Mouse (Mus musculus) embryo, embryonic 10 days (tissue): Measurements from ENCODE around the gene Zfp266.
"Not testable (repeated sequence)": the region's sequence is repeated elsewhere in the genome, so short reads cannot be mapped to it uniquely, and the experiment has no call there.

Source experiments
- DNase-seq: peaks from one replicate; pipeline ENCODE4 v3.0.0-alpha.2; 2015; ENCODE audit warnings: low spot score

Zfp266 gene

DNA sequence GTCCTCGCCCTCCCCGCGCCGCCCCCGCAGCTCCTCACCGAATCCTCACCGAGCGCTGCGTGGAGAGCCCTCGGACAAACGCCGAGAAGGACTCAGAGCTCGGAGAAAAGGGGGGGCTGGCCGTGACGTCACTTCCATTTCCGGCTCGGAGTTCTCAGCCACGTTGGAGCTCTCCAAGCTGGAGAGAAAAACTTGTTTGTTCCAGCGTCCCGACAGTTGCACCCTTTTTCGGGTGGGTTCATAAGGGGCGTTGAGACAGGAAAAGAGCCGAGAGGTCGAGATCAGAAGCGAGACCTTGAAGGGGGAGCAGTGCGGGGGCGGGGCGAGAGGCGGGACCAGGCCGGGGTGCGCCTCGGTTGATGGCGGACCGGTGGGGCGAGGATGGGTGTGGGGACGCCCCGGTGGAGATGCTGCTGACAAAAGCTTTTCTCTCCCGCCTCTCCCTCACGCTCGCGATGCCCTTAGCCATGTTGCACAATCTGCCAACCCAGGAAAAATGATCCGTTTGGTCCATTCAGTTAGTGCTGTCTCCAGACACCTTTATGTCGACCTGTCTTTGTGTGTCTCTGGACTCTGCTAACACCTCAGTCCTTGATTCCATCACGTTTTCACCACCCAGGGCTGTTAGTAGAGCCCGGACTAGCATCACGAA is at the start of gene Zfp266:
TSS of gene Zfp266 (minus strand) at position 112 of the 652 bp plus-strand sequence.
- DNase-seq: peak; percentile 92

DNA sequence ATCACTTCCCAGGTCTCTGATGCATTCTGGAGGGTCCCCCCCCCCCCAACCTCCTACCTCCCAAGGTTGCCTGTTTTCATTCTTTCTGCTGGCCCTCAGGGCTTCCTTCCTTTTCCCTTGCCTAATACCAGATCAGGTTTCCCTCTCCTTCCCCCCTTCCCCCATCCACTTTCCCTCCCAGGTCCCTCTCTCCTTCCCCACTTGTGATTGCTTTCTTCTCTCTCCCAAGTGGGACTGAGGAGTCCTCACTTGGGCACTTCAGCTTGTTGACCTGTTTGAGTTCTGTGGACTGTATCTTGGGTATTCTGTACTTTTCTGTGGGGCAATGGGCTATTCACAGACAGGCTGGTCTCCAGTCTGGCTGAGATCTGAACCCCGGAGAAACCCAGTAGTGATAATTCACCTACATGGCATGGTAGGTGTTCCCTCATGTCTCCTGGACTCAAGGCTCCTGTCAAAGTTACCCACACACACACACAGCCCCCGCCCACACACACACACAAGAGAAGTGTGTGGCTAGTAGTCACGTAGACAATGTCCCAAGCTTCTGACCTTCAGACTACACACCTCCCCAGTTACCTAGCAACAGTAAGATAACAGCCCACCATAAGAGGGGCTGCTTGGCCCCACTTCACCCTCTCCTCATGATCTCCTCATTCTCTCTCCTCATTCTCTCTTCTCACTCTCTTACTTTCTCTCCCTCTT is 44.3 kb upstream of the Zfp266 start:
- not testable (repeated sequence) for DNase-seq

DNA sequence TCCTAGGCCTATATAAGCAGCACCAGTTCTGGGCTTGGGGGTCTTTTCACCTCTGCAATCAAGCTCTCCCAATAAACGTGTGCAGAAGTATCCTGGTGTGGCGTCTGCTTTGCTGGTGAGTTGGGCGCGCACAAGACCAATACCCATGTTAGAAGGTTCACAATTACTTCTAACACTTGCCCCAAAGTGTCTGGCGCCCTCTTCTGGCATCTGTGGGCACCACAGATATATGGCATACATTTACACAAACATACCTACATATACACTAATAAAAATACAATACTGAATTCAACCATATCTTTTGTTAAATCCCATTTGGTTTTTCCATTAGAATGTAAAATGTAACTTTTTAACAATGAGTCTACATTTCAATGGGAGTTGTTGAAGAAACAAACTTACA is 41.0 kb upstream of the Zfp266 start:
- DNase-seq: no peak

DNA sequence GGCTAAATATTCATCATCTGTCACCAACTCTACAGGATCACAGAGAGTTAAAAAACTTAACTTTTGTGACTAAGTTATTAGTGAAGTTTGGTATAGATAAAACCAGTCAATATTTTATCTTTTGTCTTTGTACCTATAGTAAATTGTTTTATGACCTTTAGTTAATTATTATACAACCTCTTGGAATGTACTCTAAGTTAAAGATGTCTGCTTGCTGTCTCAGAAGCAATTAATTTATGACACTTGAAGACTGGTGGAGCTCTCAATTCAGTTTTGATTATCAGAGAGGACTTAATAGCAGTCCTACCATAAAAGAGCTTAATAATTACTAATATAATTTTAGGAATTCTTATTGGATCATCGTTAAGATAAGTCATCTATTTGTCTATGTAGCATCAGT is 31.5 kb upstream of the Zfp266 start:
- DNase-seq: no peak

DNA sequence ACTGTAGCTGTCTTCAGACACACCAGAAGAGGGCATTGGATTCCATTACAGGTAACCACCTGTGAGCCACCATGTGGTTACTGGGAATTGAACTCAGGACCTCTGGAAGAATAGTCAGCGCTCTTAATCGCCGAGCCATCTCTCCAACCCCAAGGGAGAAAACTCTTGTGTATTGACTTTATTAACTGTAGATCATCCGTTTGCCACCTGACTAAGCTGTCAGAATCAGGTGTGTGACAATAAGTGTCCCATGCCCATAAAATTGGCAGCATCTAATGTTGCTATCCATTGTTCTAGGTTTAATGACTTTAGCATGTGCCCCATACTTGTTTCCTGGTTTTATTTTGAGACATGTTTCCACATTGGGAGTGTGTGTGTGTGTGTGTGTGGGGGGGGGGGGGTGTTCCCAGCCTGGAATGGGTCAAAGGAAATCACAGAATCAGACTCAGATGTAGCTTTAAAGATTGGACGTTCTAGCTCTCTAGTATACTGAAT is 30.6 kb upstream of the Zfp266 start:
- DNase-seq: no peak

DNA sequence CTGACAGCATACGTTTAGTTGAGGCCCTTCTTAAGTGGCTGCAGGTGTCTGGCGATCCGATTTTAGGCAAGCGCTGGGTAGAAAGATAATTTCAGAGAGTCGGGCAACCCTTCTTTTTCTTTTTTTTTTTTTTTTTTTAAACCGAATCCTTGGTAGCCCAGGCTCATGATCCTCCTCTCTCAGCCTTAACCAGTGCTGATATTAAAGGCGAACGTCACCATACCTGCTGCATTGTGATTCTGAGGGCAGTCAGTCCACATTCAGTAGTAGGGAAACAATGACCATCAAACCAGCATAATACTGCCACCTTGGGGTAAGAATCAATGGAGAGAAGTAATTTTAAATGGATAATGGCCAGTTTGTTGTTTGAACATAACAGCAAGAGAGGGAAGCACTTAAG is 23.9 kb upstream of the Zfp266 start:
- peak; percentile 74 for DNase-seq

DNA sequence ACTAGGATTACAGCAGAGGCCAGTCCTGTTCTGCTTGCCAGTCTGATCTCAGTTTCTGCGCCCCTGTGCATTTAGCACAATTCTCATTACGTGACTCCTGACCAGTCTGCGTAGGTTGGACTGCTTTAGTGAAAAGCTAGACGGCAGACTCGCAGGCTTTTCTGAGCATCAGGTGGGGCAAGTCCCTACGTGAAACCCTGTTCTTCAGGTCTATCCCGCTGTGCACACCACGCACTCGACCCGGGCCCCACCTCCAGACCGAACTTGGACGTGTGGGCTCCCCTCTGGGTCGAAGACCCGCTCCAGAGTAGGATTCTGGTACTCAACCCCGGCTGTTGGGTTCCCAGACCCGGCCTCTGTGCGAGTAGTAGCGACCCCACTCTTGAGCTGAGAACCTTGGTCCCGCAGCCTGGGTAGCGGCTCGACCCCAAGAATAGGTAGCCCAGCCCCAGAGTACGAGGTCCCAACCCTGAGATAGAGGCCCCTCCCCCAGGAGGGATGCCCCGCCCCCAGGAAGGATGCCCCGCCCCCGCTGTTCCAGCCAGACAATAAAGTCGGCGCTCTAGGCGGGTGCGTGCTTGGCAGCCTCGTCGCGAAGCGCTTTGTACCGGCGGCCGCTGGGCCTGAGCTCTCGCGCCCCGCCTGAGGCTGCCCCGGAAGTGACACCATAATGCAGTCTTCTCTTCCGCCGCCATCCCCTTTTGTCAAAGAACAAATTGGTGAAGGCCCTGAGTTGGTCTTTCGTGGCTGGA is 23.0 kb upstream of the Zfp266 start:
- DNase-seq: peak; percentile 92

DNA sequence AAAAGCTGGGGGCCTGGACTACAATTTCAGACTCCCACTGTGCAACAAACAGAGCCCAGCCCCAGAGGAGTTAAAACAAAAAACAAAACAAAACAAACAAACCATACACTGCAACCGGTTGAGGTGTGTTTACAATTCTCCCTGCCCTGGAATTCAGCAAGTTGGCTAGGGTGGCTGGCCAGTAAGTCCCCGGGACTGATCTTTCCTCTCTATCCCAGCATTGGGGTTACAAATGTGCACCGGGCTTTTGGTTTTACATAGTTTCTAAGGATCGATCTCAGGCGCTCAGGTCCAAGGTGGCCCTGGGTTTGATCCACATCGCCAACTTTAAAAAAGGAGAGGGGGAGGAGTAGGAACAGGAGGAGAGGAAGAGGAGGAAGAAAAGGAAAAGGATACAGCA is 22.3 kb upstream of the Zfp266 start:
- no peak for DNase-seq

DNA sequence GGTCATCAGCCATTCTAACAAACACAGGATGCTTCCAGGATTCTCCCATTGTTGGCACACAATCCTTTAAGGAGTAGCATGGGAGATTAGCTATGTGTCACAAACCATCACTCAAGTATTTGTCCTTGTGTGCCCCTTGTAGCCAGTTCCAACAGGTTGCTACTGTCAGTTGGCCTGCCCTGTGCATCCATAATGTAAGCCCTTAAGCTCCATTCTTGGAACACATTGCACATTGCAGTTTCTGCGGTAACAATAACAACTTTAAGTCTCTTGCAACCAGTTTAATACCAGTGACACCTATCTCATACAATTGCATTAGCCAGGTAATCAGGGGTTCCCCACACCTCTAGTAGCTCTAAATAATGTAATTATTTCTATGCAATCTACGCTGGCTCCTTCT is 15.4 kb upstream of the Zfp266 start:
- DNase-seq: no peak

DNA sequence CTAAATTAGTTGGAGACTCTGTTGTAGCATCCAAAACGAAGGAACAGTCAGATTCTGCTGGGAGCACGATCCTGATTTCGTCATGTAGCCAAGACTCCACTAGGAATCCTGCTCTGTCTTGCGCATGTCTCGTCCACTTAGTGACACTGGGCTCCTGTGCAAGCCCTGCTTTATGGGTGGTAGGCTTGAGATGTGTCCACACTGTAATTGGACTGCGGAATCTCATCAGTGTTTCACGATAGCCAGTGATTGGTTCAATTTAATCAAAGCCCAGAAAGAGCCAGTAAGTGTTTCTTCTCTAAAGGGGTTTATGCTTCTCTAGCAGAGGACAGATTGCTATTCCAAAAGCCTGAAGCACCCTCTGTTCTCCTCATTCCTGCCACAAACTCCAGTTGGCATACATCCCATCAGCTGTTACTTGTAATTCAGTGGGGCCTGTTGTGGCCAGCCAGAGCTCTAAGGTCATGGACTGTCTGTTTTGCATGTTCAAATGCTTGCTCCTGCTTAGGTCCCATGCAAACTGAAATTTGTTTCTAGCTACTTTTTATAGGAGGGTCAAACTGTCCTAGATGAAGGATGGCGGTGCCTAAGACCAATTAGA is 13.2 kb upstream of the Zfp266 start:
- DNase-seq: no peak

DNA sequence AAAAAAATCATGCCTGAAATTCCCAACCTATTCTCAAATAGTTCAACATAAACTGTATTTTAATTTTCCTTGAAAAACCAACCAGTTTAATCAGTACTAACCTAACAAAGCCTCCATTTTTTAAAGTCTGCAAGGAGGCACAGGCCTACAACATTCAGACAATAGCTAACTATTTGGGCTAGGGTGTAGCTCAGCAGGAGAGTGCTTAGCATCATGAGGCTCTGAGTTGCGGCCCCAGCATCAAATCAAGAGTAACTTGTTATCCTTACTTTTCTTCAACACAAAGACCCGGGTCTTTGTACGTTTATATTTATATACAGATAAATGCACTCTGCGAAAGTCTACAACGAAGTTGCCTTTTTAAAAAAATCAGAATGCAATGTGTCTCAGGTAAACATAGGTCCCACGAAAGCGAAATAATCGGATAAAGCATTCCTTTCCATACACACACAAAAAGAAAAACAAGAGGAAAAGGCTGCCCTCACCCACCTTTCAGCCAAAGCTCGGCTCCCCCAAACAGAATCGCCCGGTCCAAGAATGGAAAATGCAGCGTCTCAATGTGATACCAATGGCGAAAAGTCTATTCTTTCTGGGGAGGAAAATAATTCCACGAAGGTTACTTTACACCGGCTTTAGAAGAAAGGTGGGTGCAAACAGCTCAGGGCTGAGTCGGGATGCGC is 546 bp downstream of the Zfp266 start:
- peak; percentile 47 for DNase-seq

DNA sequence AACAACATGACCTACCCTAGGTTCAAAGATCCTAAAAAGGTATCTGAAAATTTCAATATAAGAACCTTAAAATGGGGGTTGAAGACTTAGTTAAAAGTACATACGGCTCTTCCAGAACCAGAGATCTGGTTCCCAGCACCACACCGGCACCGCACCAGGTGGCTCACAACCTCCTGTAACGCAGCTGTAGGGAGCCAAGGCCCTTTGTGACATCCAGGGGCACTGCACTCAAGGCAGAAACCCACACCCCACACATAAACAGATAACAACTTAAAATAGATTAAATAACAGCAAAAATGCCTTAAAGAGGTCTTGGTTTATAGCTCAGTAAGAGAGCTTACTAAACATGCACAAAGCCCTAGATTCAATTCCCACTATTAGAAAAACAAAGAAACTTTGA is 1.3 kb downstream of the Zfp266 start:
- peak; percentile 47 for DNase-seq

DNA sequence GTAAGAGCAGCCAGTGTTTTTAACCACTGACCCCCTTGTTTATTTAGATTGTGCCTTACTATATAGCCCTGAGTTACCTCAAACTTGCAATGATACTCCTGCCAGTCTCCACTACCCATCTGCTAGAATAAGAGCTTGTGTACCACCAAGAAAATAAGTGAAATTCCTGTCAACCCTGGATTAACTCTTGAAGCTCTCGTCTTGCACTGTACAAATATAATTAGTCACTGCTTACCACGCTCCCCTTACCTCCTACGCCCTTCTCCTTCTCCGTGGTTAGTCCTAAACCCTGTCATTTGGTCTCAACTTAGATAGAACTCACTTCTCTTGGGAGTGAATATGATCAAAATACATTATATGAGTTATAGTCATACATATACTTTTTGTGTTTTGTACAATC is 2.5 kb downstream of the Zfp266 start:
- no peak for DNase-seq

DNA sequence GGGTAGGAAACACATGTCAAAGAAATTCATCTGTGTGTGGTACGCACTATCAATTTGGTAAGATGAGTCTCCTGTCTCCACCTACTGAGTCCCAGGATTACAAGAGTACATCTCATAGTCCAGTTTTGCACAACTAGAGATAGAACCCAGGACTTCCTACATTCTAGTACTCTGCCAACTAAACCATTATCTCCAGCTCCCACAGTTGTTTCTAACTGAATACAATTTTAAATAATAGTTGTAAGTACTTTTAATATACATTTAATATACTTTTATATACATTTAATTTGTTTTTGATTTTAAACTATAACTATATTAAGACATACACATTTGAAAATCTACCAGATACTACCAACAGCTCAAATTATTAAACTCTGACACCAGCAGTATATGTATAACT is 3.5 kb downstream of the Zfp266 start:
- no peak for DNase-seq

DNA sequence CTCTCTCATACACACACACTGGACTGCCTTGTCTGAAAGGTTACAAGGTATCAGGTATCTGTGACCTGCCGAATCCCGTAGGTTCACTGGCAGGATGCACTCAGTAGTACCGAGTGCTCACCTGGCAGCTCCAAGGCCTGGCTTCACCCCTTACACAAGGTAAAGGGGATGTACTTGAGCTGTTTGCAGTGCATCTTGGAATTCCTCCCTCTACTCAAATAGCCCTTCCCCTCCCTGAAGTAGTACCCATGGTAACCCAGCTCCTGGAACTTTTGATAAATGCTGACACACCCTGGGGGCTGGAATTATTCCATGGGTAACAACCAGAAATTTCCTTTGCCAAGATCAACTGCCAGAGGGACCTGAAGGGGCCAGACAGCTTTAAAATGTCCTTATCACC is 7.2 kb downstream of the Zfp266 start:
- DNase-seq: no peak

DNA sequence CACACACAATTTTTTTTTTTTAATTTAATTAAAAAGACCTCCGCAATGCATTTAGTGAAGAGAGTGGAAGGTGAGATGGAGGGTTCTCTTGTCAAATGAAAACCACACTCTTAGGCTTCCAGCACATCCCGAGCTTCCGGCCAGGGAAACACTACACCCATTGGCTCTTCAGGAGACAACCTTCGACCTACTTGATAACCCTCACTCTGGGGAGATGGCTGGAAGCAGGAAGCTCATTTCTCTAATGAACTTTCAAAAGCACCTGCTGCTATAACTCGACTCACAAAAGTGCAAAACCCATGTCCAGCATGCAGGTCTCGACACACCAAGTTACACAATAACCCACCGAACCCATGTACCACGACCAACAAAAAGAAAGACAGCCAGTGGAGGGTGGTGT is 8.5 kb downstream of the Zfp266 start:
- DNase-seq: no peak

DNA sequence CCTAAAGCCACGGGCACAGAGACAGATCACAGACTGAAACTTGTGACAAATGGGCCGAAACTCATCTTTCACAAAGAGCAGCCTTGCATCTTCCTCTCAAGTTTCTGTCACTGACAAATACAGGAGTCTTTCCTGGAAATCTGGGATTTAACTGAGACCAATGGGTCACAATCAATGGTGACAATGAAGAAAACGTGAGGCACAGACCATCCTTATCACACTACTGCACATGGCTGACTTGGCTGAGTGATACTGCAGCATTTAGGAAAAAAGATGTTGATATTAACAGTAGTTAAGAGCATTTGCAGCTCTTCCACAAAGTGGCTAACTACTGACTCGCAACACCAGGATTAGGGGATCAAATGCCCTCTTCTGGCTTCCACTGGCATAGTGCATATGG is 9.6 kb downstream of the Zfp266 start:
- no peak for DNase-seq

DNA sequence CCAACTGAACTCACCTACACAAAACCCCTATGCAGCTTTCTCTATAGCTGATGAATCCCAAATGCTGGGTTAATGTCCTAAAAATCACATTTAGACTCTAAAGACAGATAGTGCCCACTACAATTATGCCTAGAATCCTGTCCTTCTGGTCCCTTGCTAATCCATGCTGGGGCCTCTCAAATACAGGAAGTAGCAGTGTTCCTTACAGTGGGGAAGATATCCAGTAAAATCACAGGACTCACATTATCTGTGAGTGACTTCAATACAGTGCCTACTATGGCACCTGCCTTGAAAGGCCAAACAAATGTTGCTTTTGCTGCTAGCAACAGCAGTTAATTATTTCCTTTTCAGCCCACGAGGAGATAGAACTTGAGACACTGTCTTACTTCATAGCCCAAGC is 10.9 kb downstream of the Zfp266 start:
- DNase-seq: no peak

DNA sequence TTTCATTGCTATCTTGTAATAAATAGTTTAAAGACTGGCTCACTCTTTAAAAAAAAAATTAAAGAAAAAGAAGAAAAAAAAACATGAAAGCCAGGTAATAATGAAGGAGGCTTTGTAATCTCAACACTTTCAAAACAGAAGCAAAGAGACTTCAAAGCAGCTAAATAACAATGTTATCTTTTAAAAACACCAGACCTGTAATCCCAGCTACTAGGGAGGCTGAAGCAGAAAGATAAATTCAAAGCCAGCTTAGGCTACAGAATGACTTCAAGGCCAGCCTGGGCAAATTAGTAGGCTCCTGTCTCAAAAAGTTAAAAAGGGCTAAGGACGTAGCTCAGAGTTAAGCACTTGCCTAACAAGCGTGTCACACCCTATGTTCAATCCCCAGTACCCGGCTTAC is 11.5 kb downstream of the Zfp266 start:
- DNase-seq: no peak

DNA sequence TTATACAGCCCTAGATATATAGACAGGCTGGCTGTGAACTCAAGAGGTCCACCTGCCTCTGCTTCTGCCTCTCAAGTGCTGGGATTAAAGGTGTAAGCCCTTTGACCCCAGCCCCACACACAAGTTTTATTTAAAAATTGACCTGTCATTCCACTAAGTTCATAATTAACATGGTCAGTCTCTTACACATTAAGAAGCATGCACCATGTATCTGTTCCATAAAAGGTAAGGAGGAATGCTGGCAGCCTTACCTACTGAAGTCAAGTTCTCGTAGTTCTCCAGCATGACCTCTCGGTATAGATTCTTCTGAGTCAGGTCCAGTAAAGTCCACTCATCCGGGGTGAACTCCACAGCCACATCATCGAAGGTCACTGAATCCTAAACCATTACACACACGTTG is 16.4 kb downstream of the Zfp266 start:
- no peak for DNase-seq

DNA sequence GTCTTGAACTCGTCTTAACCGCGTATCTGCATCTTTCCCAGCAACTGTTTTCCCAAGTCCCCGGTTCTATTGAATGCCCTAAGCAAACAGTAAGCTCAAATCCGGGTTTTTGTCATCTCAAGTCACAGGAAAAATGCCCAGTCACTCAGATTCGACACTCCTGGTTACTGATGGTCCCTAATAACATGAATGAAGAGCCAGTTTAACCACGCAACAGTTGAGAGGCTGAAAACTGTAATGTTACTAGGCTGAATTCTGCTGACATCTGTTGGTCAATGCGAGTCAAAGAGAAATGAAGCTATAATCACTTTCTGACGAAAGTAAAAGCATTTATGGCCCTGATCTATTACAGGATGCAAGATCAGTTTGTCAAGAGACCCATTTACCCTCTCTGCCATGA is 27.9 kb downstream of the Zfp266 start:
- peak; percentile 10 for DNase-seq
